Mouse (Mus musculus) spleen, postnatal 4 days (tissue): ENCODE measurements around the gene Chic1.
A peak's percentile ranks its signal among the peaks of the same experiment; 100 is the strongest.

Experiments used
- DNase-seq, 2 experiments: peaks; one replicate each; pipeline ENCODE4 v3.0.0; 2022; ENCODE audit warnings: low spot score in 2 of 2

Gene Chic1

DNA sequence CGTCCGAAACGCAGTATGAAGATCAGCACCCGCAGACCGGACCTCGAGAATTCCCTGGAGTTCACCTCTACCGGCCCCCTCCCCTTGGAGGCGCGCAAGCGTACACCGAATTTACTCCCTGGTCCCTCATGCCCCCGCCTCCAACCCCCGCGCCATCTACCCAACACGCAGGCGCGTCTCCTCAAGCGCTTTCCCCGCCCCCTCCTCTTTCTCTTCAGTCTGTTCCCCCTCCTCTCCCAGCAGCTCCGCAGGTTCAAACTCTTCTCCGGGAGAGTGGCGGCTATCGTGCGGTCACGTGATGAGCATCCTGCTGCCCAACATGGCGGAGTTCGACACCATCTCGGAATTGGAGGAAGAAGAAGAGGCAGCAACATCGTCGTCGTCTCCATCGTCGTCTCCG, at the start of gene Chic1:
TSS of gene Chic1 (plus strand) at position 190 of the 400 bp plus-strand sequence.
- DNase-seq: peak; percentile 13 to 60

DNA sequence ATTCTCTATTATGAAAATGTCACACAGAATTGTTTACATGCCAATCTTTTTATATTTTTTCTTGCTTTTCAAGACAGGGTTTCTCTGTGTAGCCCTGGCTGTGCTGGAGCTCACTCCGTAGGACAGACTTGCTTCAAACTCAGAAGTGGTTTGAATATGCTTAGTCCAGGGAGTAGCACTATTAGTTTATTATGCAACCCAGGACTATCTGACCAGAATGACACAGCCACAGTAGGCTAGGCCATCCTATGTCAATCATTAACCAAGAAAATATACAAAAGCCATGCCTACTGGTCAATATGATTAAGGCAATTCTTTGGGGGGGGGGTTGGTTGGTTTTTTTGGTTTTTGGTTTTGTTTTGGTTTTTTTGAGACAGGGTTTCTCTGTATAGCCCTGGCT, 48.0 kb upstream of the Chic1 start:
- no peak for DNase-seq

- DNase-seq: no peak
These were observed 44.6 kb upstream of the Chic1 start for GRCm38 (mm10) chrX:103311723-103312122.

DNA sequence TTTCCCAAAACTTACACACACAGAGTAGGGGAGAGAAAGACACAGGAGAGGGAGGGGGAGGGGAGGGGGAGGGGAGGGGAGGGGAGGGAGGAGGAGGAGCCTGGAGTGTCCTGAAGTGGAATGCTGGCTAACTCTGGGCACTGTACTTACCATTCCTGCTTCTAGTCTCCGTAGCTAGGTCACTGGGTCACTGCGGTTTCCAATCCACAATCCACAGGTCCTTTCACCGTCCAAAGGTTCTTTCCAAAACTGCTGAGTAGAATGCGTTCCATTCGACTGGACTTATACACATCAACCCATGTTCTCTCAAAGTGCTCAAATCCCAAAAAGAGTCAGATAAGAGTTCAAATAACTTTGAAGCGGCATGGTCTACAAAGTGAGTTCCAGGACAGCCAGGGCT, 42.1 kb upstream of the Chic1 start:
- no peak for DNase-seq

DNA sequence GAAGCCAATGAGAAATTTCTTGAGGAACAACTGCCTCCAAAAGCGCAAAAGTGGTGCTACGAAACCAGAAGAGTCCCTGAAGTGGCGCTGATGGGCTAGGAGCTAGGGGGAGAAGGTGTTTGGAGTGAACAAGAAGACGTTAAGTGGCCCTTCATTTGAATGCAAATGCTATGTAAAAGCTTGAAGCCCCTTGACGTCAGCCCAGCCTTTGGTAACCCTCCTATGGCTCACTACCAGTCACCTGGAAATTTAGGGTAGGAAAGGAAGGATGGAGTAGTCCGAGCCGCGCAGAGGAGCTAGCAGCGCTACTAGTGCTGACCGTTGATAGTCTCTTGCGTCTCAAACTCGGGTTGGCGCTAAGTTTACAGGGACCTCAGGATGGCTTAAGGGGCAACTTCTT, 35.1 kb upstream of the Chic1 start, which contains the start of gene Cdx4:
TSS of gene Cdx4 (plus strand) at position 253 of the 400 bp plus-strand sequence.
- no peak for DNase-seq

GRCm38 (mm10) chrX:103325900-103326299, 30.4 kb upstream of the Chic1 start:
- DNase-seq: no peak

DNA sequence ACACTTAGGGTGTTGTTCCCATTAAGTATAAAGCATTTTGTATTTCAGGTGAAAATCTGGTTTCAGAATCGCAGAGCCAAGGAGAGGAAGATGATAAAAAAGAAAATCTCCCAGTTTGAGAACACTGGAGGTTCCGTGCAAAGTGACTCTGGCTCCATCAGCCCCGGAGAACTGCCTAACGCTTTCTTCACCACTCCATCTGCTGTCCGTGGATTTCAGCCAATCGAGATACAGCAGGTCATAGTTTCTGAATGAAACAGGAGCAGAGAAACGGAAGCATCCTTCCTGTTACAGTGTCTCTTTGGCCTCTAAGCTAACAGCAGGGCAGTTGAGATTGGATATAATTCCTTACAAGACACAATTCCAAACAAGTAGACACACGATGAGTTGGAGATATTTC, 26.9 kb upstream of the Chic1 start:
- no peak for DNase-seq

- DNase-seq: no peak
These were observed 25.0 kb upstream of the Chic1 start for GRCm38 (mm10) chrX:103331125-103331858.

GRCm38 (mm10) chrX:103341369-103342113, 14.7 kb upstream of the Chic1 start:
- no peak for DNase-seq

DNA sequence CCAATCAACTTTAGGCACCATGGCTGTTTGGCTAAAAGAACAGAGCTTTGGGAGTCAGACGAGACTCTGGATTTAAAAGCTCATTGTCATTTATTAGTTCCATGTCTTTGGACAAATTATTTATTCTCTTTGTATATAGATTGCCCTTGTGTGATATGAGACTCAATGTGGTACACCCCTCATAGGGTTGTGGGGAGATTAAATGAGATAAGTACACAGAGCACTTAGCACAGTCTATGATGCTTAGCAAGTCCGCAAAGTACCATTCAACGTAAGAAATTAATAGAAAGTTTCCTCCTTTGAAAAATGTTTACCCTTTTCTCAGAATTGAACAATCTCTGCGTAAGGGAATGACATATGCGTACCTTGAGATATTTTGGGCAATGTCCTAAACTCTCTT, 492 bp upstream of the Chic1 start:
- DNase-seq: no peak

DNA sequence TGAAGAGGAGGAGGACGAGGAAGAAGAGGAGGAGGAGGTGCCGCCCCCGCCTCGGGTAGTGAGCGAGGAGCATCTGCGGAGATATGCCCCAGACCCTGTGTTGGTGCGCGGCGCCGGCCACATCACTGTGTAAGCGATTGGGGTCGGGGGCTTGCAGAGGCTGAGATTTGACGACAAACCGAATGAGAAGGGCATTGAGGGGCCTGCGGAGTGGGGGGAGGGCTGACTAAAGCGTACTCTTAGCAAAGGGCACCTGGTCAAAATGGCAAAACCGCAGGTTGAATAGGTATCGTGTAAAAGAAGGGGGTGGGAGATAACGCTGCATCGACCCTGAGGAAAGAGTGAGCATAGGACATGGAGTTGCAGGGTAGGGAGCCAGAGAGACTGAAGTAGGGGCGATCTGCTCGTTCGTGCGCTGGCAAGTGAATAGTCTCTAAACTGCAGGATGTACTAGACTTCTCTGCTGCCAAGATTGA, 523 bp downstream of the Chic1 start:
- peak in 1 of 2 experiments; percentile 60 for DNase-seq

DNA sequence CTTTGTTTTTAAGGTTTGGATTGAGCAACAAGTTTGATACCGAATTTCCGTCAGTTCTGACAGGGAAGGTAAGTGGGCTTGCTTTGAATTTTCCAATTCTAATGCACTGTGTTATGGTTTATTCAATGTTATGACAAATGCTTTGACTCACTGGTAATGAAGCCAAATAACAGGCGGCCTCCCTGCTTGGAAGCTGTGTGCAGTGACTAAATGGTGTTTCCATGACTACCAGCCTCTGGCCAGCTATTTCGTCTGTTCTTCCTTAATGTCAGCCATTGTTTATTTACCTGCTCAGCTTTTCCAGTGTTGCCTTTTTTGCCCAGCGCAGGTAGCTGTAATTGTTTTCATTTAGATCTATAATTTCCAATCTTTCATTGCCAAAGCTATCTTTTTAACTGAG, 9.9 kb downstream of the Chic1 start:
- no peak for DNase-seq

DNA sequence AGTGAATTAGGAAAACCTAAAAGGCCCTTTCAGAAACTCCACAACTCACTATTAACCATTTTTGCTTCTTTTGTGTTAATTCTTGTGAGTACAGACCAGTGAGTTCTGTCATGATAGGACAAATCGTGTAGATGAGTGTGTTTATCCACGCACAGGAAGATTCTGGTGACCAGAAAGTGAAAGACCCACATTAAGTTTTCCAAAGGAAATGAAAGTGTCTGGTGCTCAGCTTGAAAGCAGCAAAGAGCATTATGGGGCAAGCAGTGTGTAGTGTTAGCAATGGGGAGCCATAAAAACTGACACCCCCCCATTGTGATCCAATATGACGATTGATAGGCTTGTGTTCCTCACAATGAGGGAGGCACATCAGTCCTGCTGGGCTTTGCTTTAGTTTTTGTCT, 12.4 kb downstream of the Chic1 start:
- no peak for DNase-seq

DNA sequence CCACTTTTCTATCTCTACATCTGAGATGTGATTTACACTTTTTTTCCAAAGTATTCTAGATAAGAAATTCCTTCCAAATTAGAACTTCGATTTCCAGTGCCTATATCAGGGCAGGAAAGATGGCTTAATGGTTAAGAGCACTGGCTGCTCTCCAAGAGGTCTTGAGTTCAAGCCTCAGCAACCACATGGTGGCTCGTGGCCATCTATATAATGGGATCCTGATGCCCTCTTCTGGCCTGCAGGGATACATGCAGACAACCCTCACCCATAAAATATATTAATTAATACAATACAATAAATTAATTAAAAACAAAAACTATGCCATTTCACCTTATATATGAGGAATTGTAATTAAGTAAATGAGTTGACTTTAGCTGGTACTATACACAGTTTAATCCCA, 14.9 kb downstream of the Chic1 start:
- DNase-seq: no peak

- no peak for DNase-seq
These were observed 15.4 kb downstream of the Chic1 start for GRCm38 (mm10) chrX:103371627-103372026.

DNA sequence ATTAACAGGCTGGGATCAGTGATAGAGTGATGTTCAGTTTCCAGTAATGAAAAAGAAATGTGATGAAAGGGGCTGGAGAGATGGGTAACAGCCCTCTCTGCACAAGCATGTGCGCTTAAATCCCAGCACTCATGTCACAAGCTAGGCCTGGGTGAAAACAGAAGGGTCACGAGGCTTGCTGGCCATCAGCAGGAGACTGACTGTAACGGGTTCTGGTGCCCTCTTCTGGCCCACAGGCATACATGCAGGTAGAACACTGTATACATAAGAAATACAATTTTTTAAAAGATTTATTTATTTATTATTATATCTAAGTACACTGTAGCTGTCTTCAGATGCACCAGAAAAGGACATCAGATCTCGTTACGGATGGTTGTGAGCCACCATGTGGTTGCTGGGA, 18.0 kb downstream of the Chic1 start:
- DNase-seq: no peak

DNA sequence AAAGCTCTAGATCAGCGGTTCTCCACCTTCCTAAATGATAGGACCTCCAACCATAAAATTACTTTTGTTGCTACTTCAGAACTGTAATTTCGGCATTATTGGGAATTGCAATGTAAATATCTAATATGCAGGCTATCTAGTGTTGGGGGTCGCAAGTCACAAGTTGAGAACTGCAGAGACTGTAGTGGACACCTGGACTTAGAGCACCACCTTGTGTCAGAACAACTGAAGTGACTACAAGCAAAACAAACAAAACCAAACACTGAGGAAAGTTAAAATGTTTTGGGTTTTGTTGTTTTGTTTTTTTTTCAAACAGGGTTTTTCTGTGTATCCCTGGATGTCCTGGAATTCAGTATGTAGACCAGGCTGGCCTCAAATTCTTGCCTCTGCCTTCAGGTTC, 28.3 kb downstream of the Chic1 start:
- no peak for DNase-seq

DNA sequence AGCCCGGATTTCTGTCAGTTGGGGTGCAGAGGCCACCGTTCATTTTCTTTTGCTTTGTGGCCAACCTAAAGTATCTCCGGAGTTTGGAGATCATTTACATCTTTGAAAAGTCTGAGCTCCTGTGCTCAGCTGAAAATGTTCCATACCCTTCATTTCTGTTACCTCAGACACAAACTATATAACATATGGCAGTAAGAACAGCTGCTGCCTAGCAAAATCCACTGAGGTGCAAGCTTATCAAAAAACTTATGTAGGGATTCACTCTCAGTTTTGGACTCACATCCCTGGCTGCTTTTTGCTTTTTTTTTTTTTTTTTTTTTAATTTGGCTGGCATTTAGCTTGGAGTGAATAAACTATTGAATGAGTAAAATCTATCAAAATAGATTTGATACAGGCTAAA, 31.9 kb downstream of the Chic1 start:
- no peak for DNase-seq

GRCm38 (mm10) chrX:103393841-103394240, 37.6 kb downstream of the Chic1 start:
- no peak for DNase-seq

DNA sequence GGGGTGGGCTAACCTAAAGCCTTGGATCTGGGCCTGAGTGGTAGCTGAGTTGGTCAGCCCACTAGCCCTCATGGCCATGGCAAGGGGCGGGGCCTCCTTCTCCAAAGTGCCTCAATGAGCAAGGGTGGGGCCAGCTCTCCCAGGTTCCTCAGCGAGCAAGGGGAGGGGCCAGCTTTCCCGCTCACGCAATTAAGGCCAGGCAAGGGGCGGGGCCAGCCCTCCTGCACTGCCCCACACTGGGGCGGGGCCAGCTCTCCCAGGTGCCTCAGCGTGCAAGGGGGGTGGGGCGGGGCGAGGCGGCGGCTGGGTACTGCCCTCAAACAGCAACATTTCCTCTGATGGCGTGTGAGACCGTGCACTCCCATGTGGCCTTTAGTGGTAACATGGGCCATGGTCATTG, 48.7 kb downstream of the Chic1 start:
- peak in 1 of 2 experiments; percentile 9 for DNase-seq

GRCm38 (mm10) chrX:103414167-103414566, 57.9 kb downstream of the Chic1 start, which contains the start of gene Tsx:
Gene Tsx (plus strand): TSS chrX:103414467.
- no peak for DNase-seq

- no peak for DNase-seq
These were observed 65.4 kb downstream of the Chic1 start, which contains the start of gene Gm26992 for GRCm38 (mm10) chrX:103421710-103422109. Gene Gm26992 (plus strand): TSS chrX:103422010.

- no peak for DNase-seq
These were observed 71.4 kb downstream of the Chic1 start for GRCm38 (mm10) chrX:103427677-103428076.
